Mouse (Mus musculus): ENCODE results near the gene Skp1a.
"Not testable (repeated sequence)": the region's sequence is repeated elsewhere in the genome, so short reads cannot be mapped to it uniquely, and the experiment has no call there.

Gene Skp1a

DNA sequence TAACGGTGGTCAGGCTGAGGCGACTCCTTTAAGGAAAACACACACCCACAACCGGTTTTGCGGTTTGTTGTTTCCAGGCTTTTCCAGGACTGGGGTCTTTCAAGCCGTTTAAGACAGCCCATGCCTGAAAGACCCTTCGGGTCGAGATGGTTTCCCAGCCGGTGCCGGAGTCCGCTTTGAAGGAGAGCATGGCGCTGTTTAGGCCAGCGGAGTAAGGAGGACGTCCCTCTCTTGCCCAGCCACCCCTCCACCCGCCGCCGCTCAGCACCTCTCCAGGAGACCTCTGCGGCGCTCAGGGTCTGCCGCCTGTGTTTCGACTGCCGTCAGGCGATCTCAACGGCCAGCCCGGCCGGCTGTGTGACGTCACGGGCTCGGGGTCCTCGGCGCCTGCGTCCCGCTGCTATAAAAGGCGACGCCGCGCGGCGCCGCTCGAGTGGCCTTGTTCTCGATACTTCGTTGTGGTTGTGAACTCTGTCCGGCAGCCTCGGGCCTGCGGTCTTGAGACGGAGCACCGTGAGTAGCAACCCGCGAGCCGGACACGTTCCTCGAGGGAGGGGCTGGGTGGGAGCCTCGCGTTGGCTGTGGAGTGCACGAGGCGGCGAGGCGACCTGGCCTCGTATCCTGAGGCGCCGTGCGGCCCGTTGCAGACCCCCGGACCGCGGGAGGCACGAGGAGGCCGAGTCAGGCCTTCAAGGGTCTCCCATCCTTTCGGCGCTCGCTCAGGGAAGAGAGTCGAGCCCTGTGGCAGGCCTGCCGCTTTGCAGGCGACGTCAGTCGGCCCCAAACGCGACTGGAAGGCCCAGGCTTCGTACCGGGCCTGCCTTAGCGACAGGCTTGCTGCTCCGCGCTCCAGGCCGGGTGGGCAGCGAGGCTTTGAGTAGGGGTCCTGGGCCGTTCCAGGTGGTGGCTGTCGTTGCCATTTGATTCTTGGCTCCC is at the start of gene Skp1a:
Gene Skp1a, plus strand, starts transcription at position 390 of the 936 bp plus-strand sequence.
- peak; percentile 92 for DNase-seq (ENCODE audit: low read depth, low spot score)

GRCm38 (mm10) chr11:52196496-52197023 is 35.2 kb upstream of the Skp1a start:
- not testable (repeated sequence) for DNase-seq (ENCODE audit: low read depth, low spot score)

DNA sequence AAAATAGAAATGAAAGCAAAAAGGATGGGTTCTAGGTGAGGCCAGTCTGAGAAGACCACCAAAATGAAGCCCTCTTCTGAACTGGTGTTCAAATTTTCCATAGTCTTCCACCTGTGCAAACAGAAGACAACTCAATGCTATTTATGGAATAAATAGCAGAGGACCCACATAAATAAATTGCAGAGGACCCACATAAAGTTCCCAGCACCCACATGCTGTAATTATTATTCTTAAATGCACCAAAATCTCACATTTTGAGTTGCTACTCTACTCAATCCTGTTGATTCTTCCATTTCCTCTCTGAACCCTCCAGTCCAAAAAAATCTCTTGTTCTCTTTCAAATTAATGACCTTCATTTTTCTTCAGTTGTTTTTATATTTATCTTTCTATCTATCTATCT is 17.9 kb upstream of the Skp1a start, which contains the start of gene Olfr1371:
Gene Olfr1371, minus strand, starts transcription at position 101 of the 400 bp plus-strand sequence.
- no peak for DNase-seq (ENCODE audit: low read depth, low spot score)

- no peak for DNase-seq (ENCODE audit: low read depth, low spot score)
Observed at GRCm38 (mm10) chr11:52220282-52220681, 11.5 kb upstream of the Skp1a start.

DNA sequence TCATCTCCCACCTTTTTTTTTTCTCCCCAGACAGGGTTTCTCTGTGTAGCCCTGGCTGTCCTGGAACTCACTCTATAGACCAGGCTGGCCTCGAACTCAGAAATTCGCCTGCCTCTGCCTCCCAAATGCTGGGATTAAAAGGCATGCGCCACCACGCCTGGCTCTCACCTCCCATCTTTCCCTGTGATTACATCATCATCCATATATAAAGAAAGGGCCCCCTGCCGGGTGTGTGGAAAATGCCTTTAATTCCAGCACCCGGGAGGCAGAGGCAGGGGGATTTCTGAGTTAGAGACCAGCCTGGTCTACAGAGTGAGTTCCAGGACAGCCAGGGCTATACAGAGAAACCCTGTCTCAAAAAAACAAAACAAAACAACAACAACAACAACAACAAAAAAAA is 9.9 kb upstream of the Skp1a start:
- not testable (repeated sequence) for DNase-seq (ENCODE audit: low read depth, low spot score)

DNA sequence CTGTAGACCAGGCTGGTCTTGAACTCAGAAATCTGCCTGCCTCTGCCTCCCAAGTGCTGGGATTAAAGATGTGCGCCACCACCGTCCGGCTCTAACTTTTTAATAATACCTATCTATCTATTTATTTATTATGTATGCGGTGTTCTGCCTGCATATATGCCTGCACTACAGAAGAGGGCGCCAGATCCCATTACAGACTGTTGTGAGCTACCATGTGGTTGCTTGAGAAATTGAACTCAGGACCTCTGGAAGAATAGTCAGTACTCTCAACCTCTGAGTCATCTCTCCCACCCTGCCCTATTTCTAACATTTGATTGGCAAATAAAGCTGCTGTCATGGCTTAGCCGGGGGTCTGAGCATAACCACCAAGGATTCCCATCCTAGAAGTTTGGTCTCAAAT is 8.9 kb upstream of the Skp1a start:
- no peak for DNase-seq (ENCODE audit: low read depth, low spot score)

GRCm38 (mm10) chr11:52223968-52224682 is 7.7 kb upstream of the Skp1a start:
- no peak for DNase-seq (ENCODE audit: low read depth, low spot score)

DNA sequence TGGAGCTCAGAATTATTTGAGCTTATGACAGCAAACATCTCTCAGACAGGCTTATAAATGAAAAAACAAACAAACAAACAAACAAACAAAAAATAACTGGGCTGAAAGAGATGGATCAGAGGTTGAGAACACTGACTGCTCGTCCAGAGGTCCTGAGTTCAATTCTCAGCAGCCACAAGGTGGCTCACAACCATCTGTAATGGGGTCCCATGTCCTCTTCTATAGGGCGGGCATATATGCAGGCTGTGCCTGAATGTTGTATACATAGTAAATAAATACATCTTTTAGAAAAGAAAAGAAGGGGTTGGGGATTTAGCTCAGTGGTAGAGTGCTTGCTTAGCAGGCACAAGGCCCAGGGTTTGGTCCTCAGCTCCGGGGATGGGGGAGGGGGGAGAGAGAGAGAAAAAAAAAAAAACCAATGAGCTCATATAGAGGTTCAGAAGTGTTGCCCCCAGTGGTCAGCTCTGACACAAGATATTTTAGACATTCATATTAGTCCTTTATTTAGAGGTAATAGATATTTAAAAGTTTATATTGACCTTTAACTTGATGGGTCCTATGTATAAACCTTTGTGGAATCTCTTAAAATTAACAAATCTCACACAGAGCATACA is 5.7 kb upstream of the Skp1a start:
- DNase-seq (ENCODE audit: low read depth, low spot score): no peak

DNA sequence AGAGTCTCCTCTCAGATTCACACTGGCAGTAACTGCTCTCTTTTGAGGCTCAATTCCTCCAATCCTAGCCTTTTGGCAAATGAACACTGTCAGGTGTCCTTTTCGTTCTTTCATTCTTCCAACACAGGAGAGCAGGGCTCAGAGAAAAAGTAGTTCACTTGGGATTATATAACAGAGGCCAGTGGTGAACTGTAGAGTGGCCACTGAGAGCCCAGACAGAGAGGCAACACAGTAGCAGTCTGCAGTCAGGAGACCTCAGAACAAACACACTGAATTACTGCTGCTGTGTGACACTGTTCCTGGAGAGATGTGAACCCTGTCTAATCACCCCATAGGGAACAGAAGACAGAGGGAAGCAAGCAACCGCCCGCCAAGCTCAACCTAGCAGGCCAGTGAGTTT is 4.7 kb upstream of the Skp1a start:
- no peak for DNase-seq (ENCODE audit: low read depth, low spot score)

- no peak for DNase-seq (ENCODE audit: low read depth, low spot score)
Observed at GRCm38 (mm10) chr11:52227466-52228226, 4.1 kb upstream of the Skp1a start.

- no peak for DNase-seq (ENCODE audit: low read depth, low spot score)
Observed at GRCm38 (mm10) chr11:52228722-52229448, 2.9 kb upstream of the Skp1a start.

DNA sequence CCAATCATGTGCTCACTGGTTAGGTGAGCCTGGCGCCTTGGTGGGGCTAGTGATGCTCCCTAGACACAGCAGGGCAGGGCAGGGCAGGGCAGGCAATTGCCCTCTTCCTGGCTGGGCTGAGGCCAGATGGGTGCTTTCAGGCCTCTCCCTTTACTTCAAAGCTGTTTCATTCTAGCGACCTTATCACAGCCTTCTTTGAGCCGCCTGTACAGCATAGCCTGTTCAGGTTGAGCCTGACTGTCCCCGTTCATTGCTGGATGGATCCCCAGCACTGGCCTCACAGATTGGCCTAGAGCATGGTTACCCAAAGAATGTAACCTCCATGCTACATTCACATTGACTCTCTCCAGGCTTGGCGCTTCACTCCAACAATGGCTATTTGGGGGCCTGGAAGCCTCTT is 1.1 kb upstream of the Skp1a start:
- no peak for DNase-seq (ENCODE audit: low read depth, low spot score)

DNA sequence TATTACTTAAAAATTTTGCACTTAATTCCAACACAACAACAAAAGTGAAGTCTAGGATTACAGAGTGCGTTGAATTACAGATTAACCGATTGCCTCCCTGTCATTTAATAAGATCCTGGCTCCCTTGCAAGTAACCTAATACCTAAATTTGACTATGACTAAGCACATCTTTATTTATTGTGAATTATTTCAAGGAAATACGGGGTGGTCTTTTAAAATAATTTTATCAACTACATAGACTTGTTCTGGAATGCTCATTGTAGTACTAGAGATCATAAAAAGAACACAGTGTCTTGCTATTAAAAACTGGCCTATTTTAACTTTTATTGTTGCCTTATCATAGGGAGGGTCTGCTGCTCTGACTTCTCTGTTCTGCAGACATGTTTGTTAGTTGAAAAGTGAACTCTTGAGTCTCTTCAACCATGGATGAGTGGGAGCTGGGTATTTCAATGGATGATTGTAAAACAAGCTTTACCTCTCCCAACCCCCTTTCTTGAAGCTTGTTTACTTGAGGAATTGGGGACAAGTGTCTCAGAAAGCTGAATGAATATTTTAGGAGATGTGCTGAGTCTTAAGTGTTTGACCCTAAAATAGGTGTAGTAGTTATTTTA is 1.4 kb downstream of the Skp1a start:
- no peak for DNase-seq (ENCODE audit: low read depth, low spot score)

- no peak for DNase-seq (ENCODE audit: low read depth, low spot score)
Observed at GRCm38 (mm10) chr11:52233906-52234305, 2.1 kb downstream of the Skp1a start.

DNA sequence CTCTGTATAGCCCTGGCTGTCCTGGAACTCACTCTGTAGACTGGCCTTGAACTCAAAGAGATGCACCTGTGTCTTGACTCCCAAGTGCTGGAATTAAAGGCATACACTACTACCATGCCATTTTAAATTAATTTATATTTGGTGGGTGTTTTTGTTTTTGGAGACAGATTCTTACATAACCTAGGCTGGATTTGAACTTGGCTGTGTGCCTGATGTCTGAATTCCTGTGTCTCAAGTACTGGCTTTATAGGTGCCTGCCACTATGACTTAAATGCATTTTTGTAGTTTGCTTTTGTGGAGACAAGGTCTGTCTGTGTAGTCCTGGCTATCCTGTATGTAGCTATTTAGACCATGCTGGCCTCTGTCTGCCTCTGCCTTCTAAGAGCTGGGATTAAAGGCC is 2.7 kb downstream of the Skp1a start:
- DNase-seq (ENCODE audit: low read depth, low spot score): no peak

- no peak for DNase-seq (ENCODE audit: low read depth, low spot score)
Observed at GRCm38 (mm10) chr11:52240898-52241542, 9.2 kb downstream of the Skp1a start.

DNA sequence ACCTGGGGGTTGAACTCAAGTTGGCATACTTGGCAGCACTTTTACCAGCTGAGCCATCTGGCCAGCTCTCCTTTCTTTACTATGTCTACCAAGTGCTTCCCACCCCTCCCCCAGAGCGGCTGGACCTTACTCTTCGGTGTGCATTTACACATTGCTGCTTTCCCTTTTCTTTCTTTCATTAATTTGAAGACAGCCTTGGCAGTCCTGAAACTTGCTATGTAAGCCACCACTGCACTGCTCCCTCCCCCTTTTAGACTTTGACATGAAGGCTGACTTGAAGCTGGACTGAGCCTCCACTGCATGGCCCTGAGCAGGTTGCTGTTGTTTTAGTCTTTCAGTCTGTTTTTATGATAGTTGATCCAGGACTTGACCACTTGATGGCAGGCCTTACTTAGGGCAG is 17.7 kb downstream of the Skp1a start:
- no peak for DNase-seq (ENCODE audit: low read depth, low spot score)

GRCm38 (mm10) chr11:52251770-52252169 is 20.0 kb downstream of the Skp1a start:
- DNase-seq (ENCODE audit: low read depth, low spot score): no peak

DNA sequence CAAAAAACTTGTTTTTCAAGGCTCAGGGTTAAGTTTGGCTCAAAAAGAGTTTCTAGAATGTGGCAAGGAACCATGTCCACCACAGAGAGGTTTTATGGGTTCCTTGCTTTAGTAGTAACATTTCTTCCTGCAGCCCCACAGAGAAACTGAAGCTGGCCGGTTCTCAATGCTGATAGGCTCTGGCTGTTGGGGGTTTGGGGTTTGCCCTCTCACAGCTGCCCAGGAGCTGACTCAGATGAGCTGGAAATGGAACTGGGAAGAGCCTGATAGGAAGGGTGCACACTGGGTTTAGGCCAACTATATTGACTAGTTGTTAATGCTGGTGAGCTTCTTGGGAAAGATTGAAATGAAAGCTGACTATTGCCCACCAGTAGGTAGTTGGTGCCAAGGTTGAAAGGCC is 20.9 kb downstream of the Skp1a start:
- DNase-seq (ENCODE audit: low read depth, low spot score): no peak
